Mouse (Mus musculus) myocyte (in vitro differentiated cells): ENCODE results near the gene Gdpd3.

Experiments
- E2F4 ChIP-seq: IDR thresholded peaks from one replicate; pipeline ENCODE4 v1.6.1; 2011; ENCODE audit warnings: mild to moderate bottlenecking, control low read depth, moderate library complexity; ENCODE audit not compliant: insufficient read depth
- POLR2A ChIP-seq: IDR thresholded peaks from one replicate; pipeline ENCODE4 v1.6.1; 2011; ENCODE audit warnings: low read depth, mild to moderate bottlenecking, control low read depth, moderate library complexity; ENCODE audit not compliant: insufficient read length
- TCF12 ChIP-seq: IDR thresholded peaks from one replicate; pipeline ENCODE4 v1.6.1; 2011; ENCODE audit warnings: mild to moderate bottlenecking, control low read depth; ENCODE audit not compliant: poor library complexity, insufficient read depth, severe bottlenecking

DNA sequence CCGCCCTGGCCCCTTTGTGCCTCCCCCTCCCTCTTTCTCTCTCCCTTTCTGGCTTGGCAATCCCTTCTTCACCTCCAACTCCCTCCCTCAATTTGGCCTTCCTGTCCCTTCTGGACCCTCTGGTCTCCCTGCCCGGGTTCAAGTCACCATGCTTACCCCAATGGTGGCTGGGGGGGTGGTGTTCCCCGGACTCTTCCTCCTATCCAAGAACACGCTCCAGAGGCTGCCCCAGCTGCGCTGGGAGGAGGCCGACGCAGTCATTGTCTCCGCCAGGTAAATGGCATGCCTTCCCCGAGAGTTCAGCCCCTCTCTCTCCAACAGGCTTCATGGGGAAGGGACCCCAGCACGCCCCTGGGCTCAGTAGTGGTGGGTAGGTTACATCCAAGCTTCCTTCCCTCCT lies 57.8 kb downstream of the Gdpd3 start:
- TF ChIP-seq E2F4 (no peak), TCF12 (no peak), POLR2A (no peak)
